Mouse (Mus musculus) heart, embryonic 10.5 days (tissue): ENCODE measurements around the gene Xpnpep1. TPM values are rescaled to one million over a fixed set of nuclear protein-coding genes. Genes with fewer than 3 reads are reported as not detected.

Experiments
- microRNA-seq: library from miRNA; unstranded; fragments of <30 nt; microRNA quantifications from one replicate; pipeline ENCODE4, GENCODE M21; 2017
- polyA plus RNA-seq: library from polyadenylated mRNA; unstranded; fragments of >200 nt; fragmentation: Nextera tagmentation; extraction: Ambion mirVana; gene quantifications from 2 replicates; pipeline ENCODE4 v1.2.1, GENCODE M21; 2016

The Xpnpep1 gene
- polyA plus RNA-seq, 1 experiment from 2014 or later: 193 TPM

Small RNA genes lying within 50 kb of the gene (microRNA-seq; reads per million reads assigned to microRNA genes)
- not detected for gene Mir6407

Other genes with a start within 250 kb of the Xpnpep1 start
- gene Add3, start 100.2 kb upstream of the Xpnpep1 start, polyA plus RNA-seq: 128 and 173 TPM in 2 replicates